Mouse (Mus musculus) heart, adult 2 months (tissue): ENCODE results near the gene Clcc1. TPM values are rescaled to one million over a fixed set of nuclear protein-coding genes. Genes with fewer than 3 reads are reported as not detected.
A peak's percentile ranks its signal among the peaks of the same experiment; 100 is the strongest.

ENCODE experiments used
- DNase-seq, 2 experiments: peaks; one replicate each; pipeline ENCODE4 v3.0.0; 2021
- H3K27ac ChIP-seq: fragments of 200-600 bp; 2 replicates; pipeline ENCODE4 v1.8.1; 2022
- H3K27me3 ChIP-seq: fragments of 200-500 bp; 2 replicates; pipeline ENCODE4 v1.6.1; 2012; ENCODE audit warnings: mild to moderate bottlenecking, low read length, inconsistent platforms, mixed read lengths; ENCODE audit not compliant: control insufficient read depth, insufficient read depth
- H3K36me3 ChIP-seq: fragments of 200-500 bp; 2 replicates; pipeline ENCODE4 v1.6.1; 2012; ENCODE audit warnings: low read length, inconsistent platforms; ENCODE audit not compliant: control insufficient read depth, insufficient read depth
- H3K4me1 ChIP-seq: fragments of 200-500 bp; 2 replicates; pipeline ENCODE4 v1.6.1; 2011; ENCODE audit warnings: low read length; ENCODE audit not compliant: control insufficient read depth, insufficient read depth
- H3K4me3 ChIP-seq: fragments of 200-600 bp; 2 replicates; pipeline ENCODE4 v1.8.1; 2022
- H3K79me2 ChIP-seq: fragments of 200-500 bp; replicated peaks from 2 replicates; pipeline ENCODE4 v1.6.1; 2012; ENCODE audit warnings: mild to moderate bottlenecking, inconsistent platforms, low read length, moderate library complexity, mixed read lengths; ENCODE audit not compliant: control insufficient read depth, insufficient read depth
- H3K9ac ChIP-seq: fragments of 200-500 bp; 2 replicates; pipeline ENCODE4 v1.6.1; 2012; ENCODE audit warnings: low read depth, mild to moderate bottlenecking, control low read depth, inconsistent platforms, low read length, mixed read lengths
- CTCF ChIP-seq: fragments of 200-600 bp; IDR thresholded peaks from 2 replicates; pipeline ENCODE4 v1.8.1; 2022; ENCODE audit warnings: antibody characterized with exemption, mild to moderate bottlenecking, moderate library complexity
- EP300 ChIP-seq: fragments of 200-500 bp; IDR thresholded peaks from 2 replicates; pipeline ENCODE4 v1.6.1; 2011; ENCODE audit warnings: low read depth, low read length, control low read depth; ENCODE audit not compliant: insufficient read depth
- POLR2A ChIP-seq: fragments of 200-500 bp; IDR thresholded peaks from 2 replicates; pipeline ENCODE4 v1.6.1; 2011; ENCODE audit warnings: mild to moderate bottlenecking, low read depth, low read length, control low read depth; ENCODE audit not compliant: insufficient read depth
- WGBS: fragments of 180-500 bp; shearing (Covaris S2); methylation state at CpG from one replicate; pipeline ENCODE4 v1.1.7; 2018; 5-methylcytosine and 5-hydroxymethylcytosine counted together
- intact Hi-C: fragments of 180-260 bp; cut with DNase I; formaldehyde crosslinking; loops from one replicate; pipeline ENCODE4 v1.15.1; 2025
- polyA plus RNA-seq: library from polyadenylated mRNA; depleted of rRNA; stranded (reverse); fragments of >200 nt; gene quantifications from 2 replicates; pipeline ENCODE4 v1.2.3, GENCODE M21; 2012; rRNA removed
- total RNA-seq, 2 experiments: library from RNA; stranded (reverse); gene quantifications; 2 replicates each; pipeline ENCODE4 v1.2.3; 2021

Clcc1 gene
- total and polyA plus RNA-seq, 3 experiments, result 34.0 to 52.0 (median 42.7) TPM

DNA sequence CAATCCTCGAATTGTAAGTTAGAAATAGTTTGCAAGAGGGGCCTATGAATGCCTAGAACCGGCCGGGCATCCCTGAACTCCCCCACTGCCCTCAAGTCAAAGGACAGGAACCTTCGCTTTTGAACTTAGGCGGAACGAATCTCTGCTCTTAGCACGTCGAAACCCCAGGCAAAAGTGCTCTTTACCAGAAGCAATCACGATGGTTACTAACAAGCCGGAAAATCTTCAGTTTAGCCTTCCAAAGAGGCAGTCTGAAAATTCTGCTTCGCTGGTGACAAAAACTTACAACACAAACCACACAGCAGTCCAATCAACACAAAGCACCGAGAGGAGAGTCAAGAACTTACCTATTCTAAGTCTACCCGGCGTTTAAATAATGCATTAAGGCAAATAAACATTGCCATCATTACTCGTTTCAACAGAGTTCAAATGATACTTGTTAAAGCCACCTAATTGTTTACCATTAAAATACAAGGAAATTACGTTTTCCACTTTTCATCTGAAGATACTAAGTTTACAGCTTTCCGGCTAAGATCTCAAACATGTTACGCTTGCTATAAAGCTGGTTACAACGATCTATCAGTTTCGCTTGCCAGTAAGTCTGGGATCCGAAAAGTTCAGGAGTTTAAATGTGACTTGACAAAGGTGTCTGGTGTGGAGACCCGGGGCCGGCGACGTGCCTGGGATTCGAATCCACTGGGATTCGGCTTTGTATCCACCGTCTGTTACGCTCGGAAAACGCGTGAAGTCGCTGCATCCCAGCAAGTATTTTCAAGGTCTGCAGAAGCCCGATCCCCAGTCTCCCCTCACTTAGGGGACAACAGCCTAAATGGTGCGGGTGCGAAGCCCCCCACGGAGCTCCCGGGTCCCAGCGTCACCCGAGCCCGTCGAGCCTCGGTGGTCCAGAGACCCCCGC, 67.6 kb downstream of the Clcc1 start:
- TF ChIP-seq POLR2A (no peak), CTCF (peak; percentile 38)
- WGBS, result 6% methylated on average over 44 of the region's 44 CpGs
- H3K4me1 ChIP-seq, result no peaks in the 10 kb centered on the region; the same call in 1 of the 2 replicates
- peak overlapping the region; percentile 26 for H3K27ac ChIP-seq
- no peaks in the 10 kb centered on the region for H3K27me3 ChIP-seq
- H3K79me2 ChIP-seq, result no peaks in the 10 kb centered on the region
- intact Hi-C loops, result loop anchor here (5.0 kb wide), 1 partner anchor 51 kb away; no protein-coding TSS in a partner anchor
- H3K36me3 ChIP-seq, result no peaks in the 10 kb centered on the region
- H3K9ac ChIP-seq, result peak overlapping the region; percentile 58
- DNase-seq, result peak in 1 of 2 experiments; percentile 58
- peak overlapping the region; percentile 57 for H3K4me3 ChIP-seq

DNA sequence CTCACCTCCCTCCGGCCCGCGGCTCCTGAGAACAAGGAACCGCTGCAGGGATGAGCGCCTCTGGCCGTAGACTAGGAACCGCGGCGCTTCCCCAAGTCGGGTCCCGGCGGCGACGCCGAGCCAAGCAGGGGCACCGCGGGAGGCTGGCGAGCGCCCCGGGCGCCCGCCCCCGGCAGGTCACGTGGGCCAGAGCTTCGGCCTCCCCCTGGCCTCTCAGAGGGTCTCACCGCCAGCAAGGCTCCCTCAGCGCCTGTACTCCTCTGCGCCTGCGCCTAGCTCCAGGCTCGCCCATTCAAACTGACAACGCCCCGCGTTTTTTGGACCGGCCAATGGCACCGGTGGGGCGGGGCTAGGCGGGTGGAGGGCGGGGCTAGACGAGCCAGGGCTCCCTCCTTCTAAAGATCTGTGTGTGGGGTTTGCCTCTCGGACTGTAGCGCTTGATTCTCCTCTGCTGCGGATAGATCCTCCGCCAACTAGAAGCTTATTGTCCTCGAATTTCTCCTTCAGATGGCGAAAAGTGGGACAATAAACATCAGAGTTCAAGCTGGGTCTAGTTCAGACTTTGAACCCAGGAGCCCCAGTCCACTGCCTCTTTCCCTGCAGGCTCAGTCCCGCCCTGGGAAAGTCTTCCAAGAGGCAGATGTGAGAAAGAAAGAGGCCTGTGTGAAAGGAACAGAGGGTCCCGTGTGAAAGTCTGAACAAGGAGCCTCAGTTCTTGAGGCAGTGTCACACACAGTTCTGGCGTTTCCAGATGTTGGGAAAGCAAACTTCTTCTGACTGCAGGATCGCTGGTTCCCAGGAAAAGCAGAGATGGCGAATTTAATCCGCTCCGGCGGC, 68.5 kb downstream of the Clcc1 start, which contains the start of gene Gpsm2:
Gene Gpsm2 (minus strand): TSS at position 274 of the 837 bp plus-strand sequence.
- intact Hi-C loops, result loop anchor here (5.0 kb wide), 1 partner anchor 50 kb away; no protein-coding TSS in a partner anchor

DNA sequence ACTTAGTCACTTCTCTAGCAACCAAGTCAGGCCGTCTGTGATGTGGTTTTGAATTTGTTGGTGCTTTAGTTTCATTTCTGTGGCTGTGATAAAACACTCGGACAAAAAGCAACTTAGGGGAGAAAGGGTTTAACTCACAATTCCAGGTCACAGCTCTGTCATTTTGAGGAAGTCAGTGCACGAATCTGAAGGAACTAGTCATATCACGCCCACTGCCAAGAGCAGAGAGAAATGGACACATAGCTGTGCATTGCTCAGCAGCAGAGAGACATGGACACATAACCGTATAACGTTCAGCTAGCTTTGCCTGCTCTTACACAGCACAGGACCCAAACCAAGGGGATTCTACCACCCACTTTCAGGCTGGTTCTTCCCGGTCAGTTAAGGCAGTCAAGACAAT, 72.7 kb downstream of the Clcc1 start:
- H3K27me3 ChIP-seq, result no peaks in the 10 kb centered on the region
- H3K79me2 ChIP-seq, result no peaks in the 10 kb centered on the region
- no peaks in the 10 kb centered on the region for H3K36me3 ChIP-seq
- no peak for TF ChIP-seq EP300
- no peak for TF ChIP-seq POLR2A
- no peak for TF ChIP-seq CTCF
- WGBS, result 83% methylated on average over 7 of the region's 7 CpGs
- H3K9ac ChIP-seq, result no peak overlapping the region
- intact Hi-C loops, result no loop called here
- H3K4me3 ChIP-seq, result no peak overlapping the region
- H3K27ac ChIP-seq, result no peak overlapping the region
- no peak for DNase-seq
- no peaks in the 10 kb centered on the region for H3K4me1 ChIP-seq

More for the DNA sequence above, 68.5 kb downstream of the Clcc1 start, which contains the start of gene Gpsm2:
- Histone ChIP-seq H3K9ac (peak within 1 kb of the TSS; percentile 58), H3K27ac (peak within 1 kb of the TSS; percentile 42), H3K36me3 (no peaks in the 10 kb centered on the region), H3K79me2 (no peaks in the 10 kb centered on the region), H3K4me1 (no peaks in the 10 kb centered on the region; the same call in 1 of the 2 replicates), H3K4me3 (peak within 1 kb of the TSS; percentile 57), H3K27me3 (no peaks in the 10 kb centered on the region)
- WGBS, result 4% methylated on average over 52 of the region's 53 CpGs
- TF ChIP-seq POLR2A (peak; percentile 64; the same call in 1 of the 2 replicates), EP300 (no peak), CTCF (no peak)
- peak; percentile 95 for DNase-seq

DNA sequence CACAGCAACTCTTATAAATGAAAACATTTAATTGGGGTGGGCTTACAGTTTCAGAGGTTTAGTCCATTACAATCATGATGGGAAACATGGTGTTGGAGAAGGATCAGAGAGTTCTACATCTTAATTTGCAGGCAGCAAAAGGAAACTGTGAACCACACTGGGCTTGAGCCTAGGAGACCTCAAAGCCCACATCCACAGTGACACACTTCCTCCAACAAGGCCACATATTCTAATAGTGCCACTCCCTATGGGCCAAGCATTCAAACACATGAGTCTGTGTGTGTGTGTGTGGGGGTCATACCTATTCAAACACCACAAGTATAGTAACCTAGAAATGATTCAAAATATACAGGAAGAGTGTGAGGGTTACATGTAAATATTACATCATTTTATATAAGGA, 73.6 kb downstream of the Clcc1 start:
- TF ChIP-seq CTCF, result no peak
- no peak for TF ChIP-seq EP300
- TF ChIP-seq POLR2A, result no peak
- H3K36me3 ChIP-seq, result no peaks in the 10 kb centered on the region

DNA sequence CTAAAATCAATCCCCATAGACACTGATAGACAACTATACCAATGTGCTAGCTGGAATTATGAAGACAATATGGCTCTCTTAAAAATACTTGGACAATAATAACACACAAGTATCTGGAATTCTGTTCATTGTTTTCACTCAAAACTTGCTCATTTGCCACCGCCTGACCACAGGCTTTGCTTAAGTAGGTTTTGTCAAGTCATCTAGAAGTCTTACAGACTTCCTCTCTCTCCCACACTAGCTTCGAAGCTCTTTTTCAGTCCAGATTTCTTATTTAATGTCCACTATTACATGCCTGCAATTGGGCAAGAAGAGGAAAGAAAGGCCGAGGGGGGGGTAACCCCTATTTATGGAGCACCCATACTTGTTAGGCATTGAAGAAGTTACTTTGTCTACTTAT, 74.1 kb downstream of the Clcc1 start:
- no peaks in the 10 kb centered on the region for H3K79me2 ChIP-seq
- H3K9ac ChIP-seq, result no peak overlapping the region
- no peaks in the 10 kb centered on the region for H3K27me3 ChIP-seq
- no peak for DNase-seq
- no peak overlapping the region for H3K27ac ChIP-seq
- TF ChIP-seq POLR2A (no peak), CTCF (no peak), EP300 (no peak)
- H3K4me3 ChIP-seq, result no peak overlapping the region
- WGBS, result 74% methylated on average over 3 of the region's 3 CpGs
- no peaks in the 10 kb centered on the region for H3K36me3 ChIP-seq
- intact Hi-C loops, result no loop called here
- H3K4me1 ChIP-seq, result no peaks in the 10 kb centered on the region

More for the DNA sequence above, 73.6 kb downstream of the Clcc1 start:
- intact Hi-C loops, result no loop called here
- Histone ChIP-seq H3K79me2 (no peaks in the 10 kb centered on the region), H3K9ac (no peak overlapping the region), H3K4me1 (no peaks in the 10 kb centered on the region), H3K27me3 (no peaks in the 10 kb centered on the region), H3K27ac (no peak overlapping the region), H3K4me3 (no peak overlapping the region)
- no peak for DNase-seq

Other genes starting within 250 kb of the Clcc1 start
- gene Celsr2, start 238.4 kb upstream of the Clcc1 start, total RNA-seq, result 1 to 10 TPM; 6.4 to 7.2 TPM
- gene Celsr2, start 238.4 kb upstream of the Clcc1 start, polyA plus RNA-seq, result 5.2 and 5.4 TPM in 2 replicates
- 10 to 100 TPM; 69.4 to 83.4 TPM for gene Sars, start 208.7 kb upstream of the Clcc1 start, total RNA-seq
- 24.1 and 34.4 TPM in 2 replicates for gene Sars, start 208.7 kb upstream of the Clcc1 start, polyA plus RNA-seq
- not detected for gene 1700013F07Rik, start 119.8 kb upstream of the Clcc1 start, total RNA-seq
- gene 1700013F07Rik, start 119.8 kb upstream of the Clcc1 start, polyA plus RNA-seq, result 0.86 TPM in 1 of 2 replicates, not detected in the other
- under 1 TPM in 1 of 2 experiments, not detected in 1; 0.07 TPM for gene 5330417C22Rik, start 117.4 kb upstream of the Clcc1 start, total RNA-seq
- gene 5330417C22Rik, start 117.4 kb upstream of the Clcc1 start, polyA plus RNA-seq, result 0.59 and 1.8 TPM in 2 replicates
- 10 to 100 TPM; 25.5 to 28.4 TPM for gene Tmem167b, start 91.4 kb upstream of the Clcc1 start, total RNA-seq
- 6.3 and 8.3 TPM in 2 replicates for gene Tmem167b, start 91.4 kb upstream of the Clcc1 start, polyA plus RNA-seq
- gene Taf13, start 82.2 kb upstream of the Clcc1 start, total RNA-seq, result 10 to 100 TPM; 11.1 to 14.4 TPM
- gene Taf13, start 82.2 kb upstream of the Clcc1 start, polyA plus RNA-seq, result 4.5 and 7.5 TPM in 2 replicates
- gene Wdr47, start 62.6 kb upstream of the Clcc1 start, total RNA-seq, result 1 to 10 TPM; 8.2 to 9.2 TPM
- 3.7 and 7.0 TPM in 2 replicates for gene Wdr47, start 62.6 kb upstream of the Clcc1 start, polyA plus RNA-seq
- gene Gpsm2, start 68.4 kb downstream of the Clcc1 start, total RNA-seq, result under 1 TPM; 0.57 to 0.94 TPM
- gene Gpsm2, start 68.4 kb downstream of the Clcc1 start, polyA plus RNA-seq, result 0.82 and 0.91 TPM in 2 replicates
- gene Aknad1, start 85.7 kb downstream of the Clcc1 start, total RNA-seq, result under 1 TPM in 1 of 2 experiments, not detected in 1; 0.05 TPM
- 0.04 and 0.06 TPM in 2 replicates for gene Aknad1, start 85.7 kb downstream of the Clcc1 start, polyA plus RNA-seq
- gene Stxbp3, start 186.6 kb downstream of the Clcc1 start, total RNA-seq, result 10 to 100 TPM; 25.7 to 27.3 TPM
- 7.0 and 11.8 TPM in 2 replicates for gene Stxbp3, start 186.6 kb downstream of the Clcc1 start, polyA plus RNA-seq
- under 1 TPM; 0.08 to 0.16 TPM for gene Fndc7, start 236.1 kb downstream of the Clcc1 start, total RNA-seq
- gene Fndc7, start 236.1 kb downstream of the Clcc1 start, polyA plus RNA-seq, result 0.27 and 0.47 TPM in 2 replicates